Mouse (Mus musculus): ENCODE measurements around the gene Stxbp3.
"Not testable (repeated sequence)": the region's sequence is repeated elsewhere in the genome, so short reads cannot be mapped to it uniquely, and the experiment has no call there.

Gene Stxbp3

DNA sequence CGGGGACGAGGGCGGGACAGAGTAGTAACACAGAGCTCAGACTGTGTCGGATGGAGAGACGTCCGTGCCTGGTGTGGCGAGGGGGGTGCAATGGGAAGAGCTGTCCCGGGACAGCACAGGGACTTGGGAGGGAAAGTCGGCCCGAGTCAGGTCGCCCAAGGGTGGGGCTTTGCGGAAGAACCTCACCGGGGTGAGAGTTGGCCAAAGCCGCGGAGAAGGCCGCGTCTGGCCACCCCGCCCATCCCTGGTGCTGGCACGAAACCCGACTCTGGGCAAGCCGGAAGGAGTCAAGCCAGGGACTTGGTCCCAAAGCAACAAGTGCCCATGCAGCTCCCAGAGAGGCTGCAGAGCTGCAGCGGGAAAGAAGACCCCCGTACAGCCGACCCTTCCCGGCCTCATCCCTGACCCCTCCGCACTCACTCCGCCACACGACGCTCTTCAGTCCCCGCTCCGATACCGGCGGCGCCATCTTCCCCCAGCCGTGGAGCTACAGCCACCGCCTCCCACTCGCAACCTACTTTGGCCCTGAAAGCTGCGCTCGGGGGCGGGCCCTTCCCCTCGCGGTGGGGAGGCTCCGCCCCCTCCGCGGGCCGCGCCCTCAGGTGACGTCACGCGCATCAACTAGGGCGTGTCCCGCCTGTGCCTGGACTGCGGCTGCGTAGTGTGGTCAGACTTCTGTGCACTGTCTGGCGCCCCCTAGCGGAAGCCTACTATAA is at the start of gene Stxbp3:
TSS of gene Stxbp3 (minus strand) at position 527 of the 716 bp plus-strand sequence.
- DNase-seq (ENCODE audit: low spot score) = peak; percentile 97

DNA sequence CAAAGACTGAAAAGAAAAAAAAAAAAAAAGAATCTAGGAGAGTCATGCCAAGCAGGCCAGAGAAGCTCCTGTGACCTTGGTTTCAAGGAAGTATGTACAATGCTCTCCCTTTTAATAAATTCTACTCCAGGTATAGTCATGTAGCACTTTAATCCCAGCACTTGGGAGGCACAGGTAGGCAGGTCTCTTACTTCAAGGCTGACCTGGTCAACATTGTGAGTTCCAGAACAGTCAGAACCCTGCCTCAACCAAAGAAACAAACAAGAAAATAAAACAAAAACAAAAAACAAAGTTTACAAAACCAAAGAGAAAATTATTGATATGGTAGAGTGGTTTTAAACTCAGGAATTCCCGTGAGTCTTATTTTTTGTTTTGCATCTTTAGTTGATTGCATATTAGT is 49.6 kb upstream of the Stxbp3 start, which contains the start of gene Fndc7:
TSS of gene Fndc7 (minus strand) at position 101 of the 400 bp plus-strand sequence.
- no peak for DNase-seq (ENCODE audit: low spot score)

DNA sequence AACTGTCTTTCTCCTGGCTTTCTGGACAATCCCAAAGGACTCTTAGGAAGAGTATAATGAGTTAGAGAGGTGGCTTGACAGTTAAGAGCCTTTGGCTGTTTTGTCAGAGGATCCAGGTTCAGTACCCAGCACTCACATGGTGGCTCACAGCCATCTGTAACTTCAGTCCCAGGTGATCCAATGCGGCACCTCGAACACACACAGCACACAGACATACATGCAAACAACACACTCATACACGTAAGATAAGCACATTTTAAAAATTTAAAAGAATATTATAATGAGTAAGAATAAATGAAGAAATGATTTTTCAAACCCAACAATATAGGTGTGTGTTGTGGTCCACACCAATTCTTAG is 47.3 kb upstream of the Stxbp3 start:
- no peak for DNase-seq (ENCODE audit: low spot score)

DNA sequence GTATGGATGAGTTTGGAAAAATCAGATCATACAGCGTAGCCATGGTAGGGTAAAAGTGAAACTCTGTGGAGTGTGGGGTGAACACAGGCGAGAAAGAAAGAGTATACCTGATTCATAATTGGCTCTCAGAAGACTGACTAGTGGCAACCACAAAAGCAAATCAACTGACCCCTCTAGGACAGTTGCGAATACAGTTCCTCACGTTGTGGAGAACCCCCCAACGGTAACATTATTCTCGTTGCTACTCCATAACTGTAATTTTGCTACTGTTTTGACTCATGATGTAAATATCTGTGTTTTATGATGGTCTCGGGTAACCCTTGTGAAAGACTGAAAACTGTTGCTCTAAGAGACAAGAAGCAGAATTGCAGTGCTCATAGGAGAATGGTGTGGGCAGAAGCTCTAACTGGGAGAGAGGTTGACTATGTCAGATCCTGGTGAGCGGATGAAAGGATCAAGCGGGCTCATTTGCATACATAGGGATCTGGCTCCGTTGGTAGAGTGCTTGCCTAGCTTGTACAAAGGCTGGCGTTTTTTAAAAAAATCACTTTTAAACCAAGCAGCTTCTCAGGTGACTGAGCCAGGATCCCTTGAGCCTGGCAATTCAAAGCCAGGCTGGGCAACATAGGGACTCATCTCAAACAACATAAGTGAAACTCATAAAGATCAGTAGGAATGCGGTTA is 46.8 kb upstream of the Stxbp3 start:
- DNase-seq (ENCODE audit: low spot score) = no peak

DNA sequence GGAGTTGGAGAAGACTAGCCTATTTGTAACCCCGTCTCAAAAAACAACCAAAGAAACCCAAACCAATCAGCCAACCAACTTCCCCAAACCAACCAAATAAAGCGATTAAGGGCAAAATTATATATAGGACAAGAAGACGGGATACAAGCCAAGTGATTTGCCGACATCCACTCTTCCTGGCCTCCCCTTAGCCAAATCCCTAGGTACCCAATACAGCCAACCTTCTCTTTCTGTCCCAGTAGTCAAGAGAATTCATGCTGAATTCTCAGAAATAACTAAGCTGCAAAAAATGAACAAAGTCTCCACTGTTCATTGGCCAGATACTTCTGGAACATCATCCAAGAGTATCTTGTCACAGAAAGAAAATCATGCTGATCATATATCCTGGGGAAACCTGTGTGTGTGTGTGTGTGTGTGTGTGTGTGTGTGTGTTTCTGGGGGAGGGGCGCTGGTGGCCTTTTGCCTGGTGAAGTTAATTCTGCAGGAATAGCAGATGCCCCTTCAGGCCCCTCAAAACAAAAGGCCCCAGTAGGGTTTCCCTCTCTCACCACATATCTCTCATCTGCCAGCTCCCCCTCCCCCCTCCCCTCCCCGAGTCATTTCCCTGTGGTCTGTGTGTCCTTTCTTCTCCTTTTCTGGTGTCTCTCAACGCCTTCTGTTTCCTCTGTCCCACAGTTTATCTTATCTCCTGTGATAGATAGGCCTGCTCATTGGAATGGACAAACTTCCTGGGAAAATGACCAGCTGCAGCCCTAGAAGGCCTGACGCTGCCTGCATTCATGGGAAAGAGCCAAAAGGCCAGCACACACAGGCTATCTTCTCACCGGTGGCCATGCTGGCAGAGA is 45.6 kb upstream of the Stxbp3 start:
- DNase-seq (ENCODE audit: low spot score) = no peak

DNA sequence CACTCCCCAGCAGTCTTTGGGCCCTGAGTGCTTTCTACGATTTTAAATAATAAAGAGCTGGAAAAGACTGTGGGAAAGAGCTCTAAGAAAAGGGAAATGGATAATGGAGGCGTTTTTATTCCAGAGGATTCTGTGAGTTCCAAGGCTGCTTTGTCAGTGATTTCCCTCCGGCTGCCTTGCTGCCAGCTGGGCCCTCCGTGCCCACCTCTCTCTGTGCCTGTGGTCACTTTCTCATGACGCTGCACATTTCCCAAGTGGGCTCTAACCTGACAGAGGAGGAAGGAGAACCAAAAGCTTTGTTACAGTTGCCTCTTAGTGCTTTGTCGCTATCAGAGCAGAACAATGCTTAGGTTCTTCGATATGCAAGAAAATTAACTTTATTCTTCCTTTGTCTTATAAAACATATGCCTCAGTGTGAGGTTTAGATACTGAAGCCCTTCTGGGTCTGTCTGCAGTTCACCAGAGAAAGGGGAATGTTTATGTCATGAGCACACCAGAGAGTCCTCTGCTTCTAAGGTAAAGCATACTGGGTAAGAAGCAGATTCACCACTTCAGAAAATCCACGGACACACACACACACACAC is 44.5 kb upstream of the Stxbp3 start:
- no peak for DNase-seq (ENCODE audit: low spot score)

DNA sequence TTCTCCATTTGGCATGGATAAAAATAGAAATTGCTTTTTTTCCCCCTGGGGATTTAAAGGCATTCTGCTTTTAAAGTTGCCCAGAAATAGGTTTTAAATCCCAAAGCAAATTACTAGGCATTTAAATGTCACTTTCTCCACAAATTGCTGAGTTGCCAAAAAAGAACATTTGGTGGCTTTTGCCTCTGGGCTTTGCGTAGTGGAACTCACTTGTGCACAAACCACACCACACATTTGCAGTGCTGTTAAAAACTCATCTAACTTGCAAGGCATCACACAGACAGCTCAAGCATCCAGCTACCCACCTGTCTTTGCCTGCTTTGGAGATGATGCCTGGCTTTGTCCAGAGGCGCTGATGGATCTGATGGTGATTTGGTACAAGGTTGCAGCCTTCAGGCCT is 42.7 kb upstream of the Stxbp3 start:
- DNase-seq (ENCODE audit: low spot score) = no peak

DNA sequence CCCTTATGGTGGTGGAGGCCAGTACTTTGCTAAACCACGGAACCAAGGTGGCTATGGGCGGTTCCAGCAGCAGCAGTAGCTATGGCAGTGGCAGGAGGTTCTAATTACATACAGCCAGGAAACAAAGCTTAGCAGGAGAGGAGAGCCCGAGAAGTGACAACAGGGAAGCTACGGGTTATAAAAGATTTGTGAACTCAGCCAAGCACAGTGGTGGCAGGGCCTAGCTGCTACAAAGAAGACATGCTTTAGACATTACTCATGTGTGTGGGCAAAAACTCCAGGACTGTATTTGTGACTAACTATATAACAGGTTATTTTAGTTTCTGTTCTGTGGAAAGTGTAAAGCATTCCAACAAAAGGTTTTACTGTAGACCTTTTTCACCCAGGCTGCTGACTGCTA is 41.5 kb upstream of the Stxbp3 start:
- DNase-seq (ENCODE audit: low spot score) = not testable (repeated sequence)

DNA sequence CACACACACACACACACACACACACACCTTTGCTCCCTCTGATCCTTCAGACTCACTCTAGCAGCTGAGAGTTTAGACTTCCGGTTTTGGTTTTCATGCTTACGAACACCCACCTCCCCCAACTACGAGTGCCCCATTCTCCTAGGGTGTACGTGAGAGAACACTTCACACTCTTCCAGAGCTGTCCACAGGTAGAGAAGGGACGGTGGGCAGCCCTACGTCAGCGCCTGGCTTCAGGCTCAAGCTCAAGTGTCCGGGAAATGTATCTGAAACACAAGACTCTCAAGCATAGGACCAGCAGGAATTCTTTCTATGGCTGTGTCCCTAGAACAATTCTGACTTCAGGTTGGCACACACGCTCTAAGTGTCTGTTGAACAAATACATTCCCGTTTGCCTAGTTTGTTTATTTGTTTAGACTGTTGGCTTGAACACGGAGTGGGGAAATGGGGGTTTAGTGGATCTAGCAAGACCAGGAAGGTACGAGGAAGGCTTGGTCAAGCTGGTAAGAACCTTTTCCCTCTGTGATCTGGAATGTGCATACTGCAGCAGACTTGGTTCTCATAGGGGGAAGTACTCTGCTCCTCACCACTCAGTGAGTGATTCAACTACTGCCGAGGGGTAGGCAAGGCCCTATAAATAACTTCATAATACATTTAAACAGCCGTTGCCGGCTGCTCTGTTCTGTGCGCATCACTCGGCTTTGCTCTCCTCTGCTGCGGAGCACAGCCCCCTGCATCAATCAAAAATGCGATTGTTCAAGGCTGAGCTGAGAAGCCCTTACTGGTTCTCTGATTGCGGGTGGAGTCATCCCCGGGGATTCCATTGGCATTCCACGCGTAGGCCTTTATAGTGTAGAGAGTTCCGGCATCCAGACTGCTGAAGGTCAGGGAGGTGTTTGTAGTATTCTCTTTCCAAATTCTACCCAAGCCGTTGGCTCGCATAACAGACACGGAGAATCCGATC is 40.5 kb upstream of the Stxbp3 start:
- DNase-seq (ENCODE audit: low spot score) = peak; percentile 42

DNA sequence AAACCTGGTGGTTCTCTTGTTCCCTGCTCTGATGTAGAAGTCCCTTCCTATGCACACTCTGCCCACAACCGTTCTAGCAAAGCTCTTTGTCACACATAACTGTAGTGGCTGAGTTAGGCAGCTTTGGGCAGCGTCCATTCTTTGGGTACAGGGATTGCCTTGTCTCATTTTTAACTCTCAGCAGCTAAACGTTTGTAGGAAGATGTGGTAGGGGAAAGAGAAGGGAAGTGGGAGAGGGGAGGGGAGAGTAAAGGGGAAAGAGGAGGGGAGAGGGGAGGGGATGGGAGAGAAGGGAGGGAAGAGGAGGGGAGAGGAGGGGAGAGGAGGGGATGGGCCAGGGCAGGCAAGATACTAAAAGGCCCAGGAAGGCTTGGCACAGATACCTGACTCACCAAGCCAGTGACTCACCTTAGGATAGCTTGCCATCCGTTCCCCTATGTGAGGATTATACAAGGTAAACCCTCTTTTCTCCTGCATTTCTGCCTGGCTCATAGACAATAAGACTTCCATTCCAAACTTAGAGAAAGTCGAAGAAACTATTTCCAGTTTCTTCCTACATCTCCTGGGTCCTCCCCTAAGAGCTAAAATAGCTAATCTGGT is 39.6 kb upstream of the Stxbp3 start:
- DNase-seq (ENCODE audit: low spot score) = no peak

DNA sequence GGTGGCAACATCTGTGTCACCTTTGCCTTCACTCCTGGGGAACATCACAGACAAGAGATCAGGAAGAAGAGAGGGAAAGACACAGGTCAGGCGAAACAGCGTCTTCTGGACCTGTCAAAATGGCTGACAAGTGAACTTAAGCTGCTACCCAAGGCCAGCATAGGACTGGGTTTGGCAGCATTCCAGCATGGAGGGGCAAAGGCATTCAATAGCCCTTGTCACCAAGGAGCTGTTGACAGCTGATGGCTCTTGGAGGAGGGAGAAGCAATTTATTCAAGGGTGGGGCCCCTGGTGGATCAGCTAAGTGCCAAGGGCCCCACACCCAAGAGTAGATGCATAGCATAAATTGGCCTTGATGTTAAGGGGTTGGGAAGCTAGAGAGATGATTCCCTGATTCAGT is 38.8 kb upstream of the Stxbp3 start:
- DNase-seq (ENCODE audit: low spot score) = no peak

DNA sequence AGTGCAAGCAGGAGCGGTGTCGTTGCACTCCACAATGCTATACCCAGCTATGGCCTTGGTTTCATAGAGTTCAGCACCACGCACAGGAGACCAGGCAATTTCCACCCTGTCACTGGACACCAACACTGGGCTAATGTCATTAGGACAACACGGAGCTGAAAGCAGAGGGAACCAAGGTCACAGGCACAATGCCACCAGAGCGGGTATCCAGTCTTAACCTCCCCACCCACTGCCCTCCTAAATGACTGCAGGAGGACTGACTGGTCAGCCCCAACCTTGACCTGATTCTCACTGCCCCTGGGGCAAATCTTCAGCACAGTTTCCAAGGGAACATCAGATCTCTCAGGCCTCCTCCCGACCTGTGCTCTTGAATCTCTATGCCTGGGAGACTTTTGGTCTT is 30.3 kb upstream of the Stxbp3 start:
- DNase-seq (ENCODE audit: low spot score) = no peak

DNA sequence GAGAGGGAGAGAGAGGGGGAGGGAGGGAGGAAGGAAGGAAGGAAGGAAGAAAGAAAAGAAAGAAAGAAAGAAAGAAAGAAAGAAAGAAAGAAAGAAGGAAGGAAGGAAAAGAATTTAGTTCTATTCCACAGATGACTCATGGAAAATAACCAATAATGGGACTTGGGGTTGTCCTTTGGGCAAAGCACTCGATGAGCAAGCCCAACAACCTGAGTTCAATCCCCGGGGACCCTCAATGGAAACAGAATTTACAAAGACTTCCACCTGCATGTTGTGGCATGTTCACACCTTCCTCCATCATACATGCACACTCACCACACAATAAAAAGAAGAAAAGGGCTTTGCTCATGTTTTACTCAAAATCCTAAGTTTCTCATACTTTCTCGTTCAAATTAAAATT is 27.1 kb upstream of the Stxbp3 start:
- DNase-seq (ENCODE audit: low spot score) = no peak

DNA sequence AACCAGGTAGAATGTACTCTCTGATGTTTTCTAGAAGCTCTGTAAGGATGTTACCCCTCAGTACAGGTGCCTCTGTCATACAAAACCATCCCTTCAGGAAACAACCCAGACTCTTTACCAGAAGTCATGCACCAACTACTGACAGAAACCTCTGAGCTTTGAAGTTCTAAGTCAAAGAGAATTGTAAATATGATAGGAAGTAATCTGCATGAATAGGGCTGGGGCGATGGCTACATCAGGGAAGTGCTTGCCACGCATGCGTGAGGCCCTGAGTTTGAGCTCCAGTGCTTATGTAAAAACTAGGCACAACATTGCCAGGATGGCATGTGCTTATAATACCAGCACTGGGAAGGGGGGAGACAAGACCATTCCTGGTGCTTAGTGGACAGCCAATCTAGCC is 25.4 kb upstream of the Stxbp3 start:
- no peak for DNase-seq (ENCODE audit: low spot score)

DNA sequence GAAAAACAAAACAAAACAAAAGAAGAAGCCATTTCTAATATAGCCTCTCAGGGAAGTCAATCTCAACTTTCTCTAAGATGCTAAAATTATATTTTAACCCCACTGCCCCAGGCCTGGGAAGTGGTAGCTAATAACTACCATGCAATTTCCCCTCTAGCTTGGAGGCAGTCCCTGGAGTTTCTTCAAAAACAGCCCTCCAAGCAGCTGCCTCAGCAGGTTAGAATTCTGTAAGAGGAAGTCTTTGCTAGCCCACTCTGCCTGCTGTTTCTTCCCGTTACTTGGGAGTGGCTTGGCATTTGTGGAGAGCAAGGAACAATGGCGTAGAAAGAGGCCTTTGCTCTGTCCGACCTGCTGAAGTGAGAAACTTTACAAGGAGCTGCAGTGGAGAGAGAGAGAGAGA is 24.8 kb upstream of the Stxbp3 start:
- DNase-seq (ENCODE audit: low spot score) = no peak

DNA sequence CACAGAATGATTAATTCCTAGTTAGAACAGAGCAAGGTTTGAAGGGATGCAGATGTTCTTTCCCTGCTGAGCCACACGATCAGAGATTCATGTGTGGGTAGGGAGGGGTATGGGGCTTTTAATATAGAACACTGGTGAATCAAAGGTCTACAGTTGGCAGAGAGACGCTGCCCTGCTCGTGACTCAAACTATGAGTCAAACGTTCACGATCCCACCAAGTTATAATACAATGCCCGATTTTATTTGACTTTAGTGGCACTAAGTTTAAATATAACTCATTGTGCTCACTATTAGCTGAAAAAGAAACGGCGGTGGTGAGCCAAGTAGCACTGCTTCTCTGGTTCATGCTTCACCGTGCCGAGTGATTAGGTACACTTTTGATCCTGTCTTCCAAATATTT is 22.8 kb upstream of the Stxbp3 start:
- DNase-seq (ENCODE audit: low spot score) = no peak

DNA sequence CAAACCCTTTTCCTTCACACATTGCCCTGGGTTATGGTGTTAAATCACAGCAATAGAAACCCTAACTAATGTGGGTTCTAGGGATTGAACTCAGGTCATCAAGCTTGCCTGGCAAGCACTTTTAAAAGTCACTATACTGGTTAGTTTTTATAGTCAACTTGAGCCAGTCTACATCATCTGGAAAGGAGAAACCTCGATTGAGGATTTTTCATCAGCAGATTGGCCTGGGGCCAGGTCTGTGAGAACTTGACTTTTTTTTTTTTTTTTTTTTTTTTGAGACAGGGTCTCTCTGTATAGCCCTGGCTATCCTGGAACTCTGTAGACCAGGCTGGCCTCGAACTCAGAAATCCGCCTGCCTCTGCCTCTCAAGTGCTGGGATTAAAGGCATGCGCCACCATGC is 22.0 kb upstream of the Stxbp3 start:
- DNase-seq (ENCODE audit: low spot score) = not testable (repeated sequence)

DNA sequence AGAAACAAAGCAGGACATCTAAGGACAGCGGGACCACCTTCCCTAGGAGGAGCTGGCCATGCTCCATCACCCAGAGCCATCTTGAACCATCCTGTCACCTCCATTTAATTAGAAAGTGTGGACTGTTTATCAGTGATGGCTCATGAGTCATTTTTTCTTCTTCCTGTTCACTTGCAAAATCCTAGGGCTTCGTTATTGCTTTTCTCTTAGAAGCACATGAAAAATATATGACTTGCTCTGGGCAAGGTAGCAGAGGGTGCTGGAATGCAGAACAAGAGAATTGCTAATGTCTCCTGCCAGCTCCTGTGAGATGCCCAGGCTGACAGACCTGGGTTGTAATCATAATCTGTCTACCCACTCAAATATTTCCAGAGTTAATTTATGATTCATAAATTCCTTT is 20.5 kb upstream of the Stxbp3 start:
- no peak for DNase-seq (ENCODE audit: low spot score)

DNA sequence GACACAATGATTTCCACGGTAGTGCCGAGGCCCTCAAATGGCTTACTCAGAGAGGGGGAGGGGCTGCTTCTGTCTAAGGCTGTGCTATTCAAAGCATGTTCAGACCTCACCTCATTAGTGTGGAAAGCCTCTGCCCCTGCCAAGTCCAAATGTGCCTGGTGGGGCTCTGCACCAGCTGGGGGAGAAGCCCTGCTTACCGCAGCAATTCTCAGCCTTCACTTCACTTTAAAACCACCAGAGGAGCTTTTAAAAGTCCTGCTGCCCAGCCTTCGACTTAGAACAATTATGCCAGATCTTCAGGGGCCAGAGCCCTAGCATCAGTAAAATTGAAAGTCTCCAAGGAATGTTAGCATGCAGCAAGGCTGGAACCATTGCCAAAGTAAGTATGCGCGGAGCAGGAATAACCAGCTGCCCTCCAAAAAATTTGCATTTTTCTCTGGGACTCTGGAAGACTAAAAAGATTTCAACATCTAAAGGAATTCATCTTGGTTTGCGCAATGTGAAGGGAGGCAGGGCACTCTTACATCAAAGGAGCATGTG is 18.0 kb upstream of the Stxbp3 start:
- DNase-seq (ENCODE audit: low spot score) = no peak

DNA sequence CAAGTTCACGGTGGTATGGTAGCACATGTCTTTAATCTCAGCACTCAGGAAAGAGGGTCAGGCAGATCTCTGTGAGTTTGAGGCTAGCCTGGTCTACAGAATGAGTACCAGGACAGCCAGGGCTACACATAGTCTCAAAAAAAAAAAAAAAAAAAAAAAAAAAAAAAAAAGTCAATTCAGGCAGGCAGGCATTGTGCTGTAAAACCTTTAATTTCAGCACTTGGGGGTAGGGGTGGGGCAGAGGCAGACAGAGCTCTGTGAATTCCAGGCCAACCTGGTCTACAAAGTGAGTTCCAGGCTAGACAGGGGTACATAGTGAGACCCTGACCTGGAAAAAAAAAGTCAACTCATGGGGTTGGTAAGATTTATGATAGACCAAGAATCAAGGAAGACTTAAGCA is 17.4 kb upstream of the Stxbp3 start:
- DNase-seq (ENCODE audit: low spot score) = no peak

DNA sequence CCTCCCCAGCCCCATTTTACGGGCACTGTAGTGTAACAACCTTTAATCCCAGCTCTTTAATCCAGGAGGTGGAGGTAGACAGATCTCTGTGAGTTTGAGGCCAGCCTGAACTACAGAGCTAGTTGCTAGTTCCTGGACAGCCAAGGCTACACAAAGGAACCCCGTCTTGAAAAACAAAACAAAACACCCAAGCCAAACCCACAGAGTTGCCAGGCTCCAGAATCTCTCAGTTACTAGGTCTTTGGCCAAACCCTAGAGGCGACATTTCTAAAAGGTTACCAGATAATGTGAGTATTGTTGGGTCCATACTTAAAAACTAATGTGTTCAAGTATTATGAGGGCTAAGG is 16.8 kb upstream of the Stxbp3 start:
- no peak for DNase-seq (ENCODE audit: low spot score)
